Mouse (Mus musculus) E14TG2a.4 (cell line): ENCODE measurements at regions not wholly inside any gene's neighbourhood (a gene's known extent, or its start where the extent isn't known, plus 50 kb on each side); places are given as distances from the start of the nearest gene placed in this dataset.

Source experiments
- H3K27me3 ChIP-seq: 2 replicates; pipeline ENCODE4 v1.6.1; 2014; ENCODE audit warnings: low read length, control low read depth; ENCODE audit not compliant: insufficient read depth
- H3K36me3 ChIP-seq: 2 replicates; pipeline ENCODE4 v1.6.1; 2014; ENCODE audit warnings: low read length, control low read depth; ENCODE audit not compliant: insufficient read depth
- H3K4me1 ChIP-seq: replicated peaks from 2 replicates; pipeline ENCODE4 v1.6.1; 2014; ENCODE audit warnings: low read depth, low read length, control low read depth
- H3K4me3 ChIP-seq: replicated peaks from 2 replicates; pipeline ENCODE4 v1.5.1; 2014; ENCODE audit warnings: mild to moderate bottlenecking, low read length
- H3K9me3 ChIP-seq: 2 replicates; pipeline ENCODE4 v1.6.1; 2014; ENCODE audit warnings: low read length, control low read depth
- CTCF ChIP-seq: conservative IDR thresholded peaks from 2 replicates; pipeline ENCODE4 v1.5.1; 2014; ENCODE audit warnings: low read length
- NANOG ChIP-seq: IDR thresholded peaks from 2 replicates; pipeline ENCODE4 v1.6.1; 2014; ENCODE audit warnings: borderline replicate concordance, low read length, mixed read lengths
- POU5F1 ChIP-seq: IDR thresholded peaks from 2 replicates; pipeline ENCODE4 v1.6.1; 2014; ENCODE audit warnings: low read length, borderline replicate concordance

DNA sequence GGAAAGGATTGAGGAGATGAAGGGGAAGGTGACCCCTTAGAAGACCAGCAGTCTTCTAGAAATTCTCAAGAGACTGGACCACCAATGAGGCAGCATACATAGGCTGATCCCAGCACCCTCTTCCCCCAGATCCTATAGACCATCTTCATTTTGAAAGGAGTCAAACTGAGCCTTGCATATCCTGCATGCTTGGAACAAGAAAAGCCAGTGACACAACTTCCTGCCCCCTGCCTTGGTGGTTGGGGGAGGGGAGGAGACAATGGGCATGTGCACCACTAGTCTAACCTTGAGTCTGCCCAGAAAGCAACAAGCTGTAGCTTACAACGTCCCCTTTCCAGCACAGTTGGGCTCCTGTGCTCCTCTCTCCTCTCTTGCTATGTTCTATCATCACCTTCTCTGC is 531.3 kb upstream of the Lrrn3 start:
- peaks cover 12% of the 10 kb centered on the region for H3K9me3 ChIP-seq
- H3K36me3 ChIP-seq, result no peaks in the 10 kb centered on the region
- TF ChIP-seq NANOG (peak; percentile 58; the same call in 1 of the 2 replicates), POU5F1 (no peak; the same call in 1 of the 2 replicates)

DNA sequence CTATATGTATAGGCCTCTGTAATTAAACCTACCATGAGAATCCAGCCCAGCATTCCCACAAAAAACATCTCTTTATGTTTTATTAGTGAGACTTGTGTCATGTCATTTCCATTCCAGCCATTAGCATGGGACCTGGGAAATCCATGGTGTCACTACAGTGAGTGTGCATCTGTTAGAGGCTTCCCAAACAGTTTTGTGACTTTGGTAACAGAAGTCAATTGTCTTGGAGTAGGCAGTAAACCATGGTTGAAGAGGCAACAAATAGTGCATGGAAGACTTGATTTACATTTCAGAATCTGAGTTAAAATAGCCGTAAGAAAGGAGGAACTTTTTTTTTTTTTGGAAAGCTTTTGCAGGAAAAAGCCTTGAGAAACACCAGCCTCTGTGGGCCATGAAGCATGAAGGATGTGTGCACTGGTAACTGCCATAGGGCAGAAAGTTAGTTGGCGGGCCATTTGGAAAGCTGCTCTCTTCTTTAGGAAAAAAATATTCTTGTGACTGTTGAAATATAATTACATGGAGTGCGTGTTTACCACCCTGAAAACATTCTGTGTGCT is 522.7 kb upstream of the Lrrn3 start:
- Histone ChIP-seq H3K9me3 (no peaks in the 10 kb centered on the region), H3K36me3 (no peaks in the 10 kb centered on the region), H3K27me3 (no peaks in the 10 kb centered on the region), H3K4me1 (no peaks in the 10 kb centered on the region), H3K4me3 (no peak overlapping the region)
- no peak for TF ChIP-seq POU5F1
- no peak for TF ChIP-seq NANOG
- no peak for TF ChIP-seq CTCF

More for the DNA sequence above, 531.3 kb upstream of the Lrrn3 start:
- Histone ChIP-seq H3K4me1 (peaks cover 20% of the 10 kb centered on the region), H3K27me3 (no peaks in the 10 kb centered on the region), H3K4me3 (no peak overlapping the region)

GRCm38 (mm10) chr12:42006912-42007311 is 520.7 kb upstream of the Lrrn3 start:
- Histone ChIP-seq H3K9me3 (no peaks in the 10 kb centered on the region), H3K4me1 (no peaks in the 10 kb centered on the region), H3K4me3 (no peak overlapping the region), H3K27me3 (no peaks in the 10 kb centered on the region), H3K36me3 (no peaks in the 10 kb centered on the region)
- TF ChIP-seq CTCF, result no peak
- no peak for TF ChIP-seq POU5F1
- no peak for TF ChIP-seq NANOG
